1 mouse cellular context compared by ENCODE assay signal in genomic region chr5:123932927-123933326, GRCm38 (mm10).
A peak's percentile ranks its signal among the peaks of the same experiment; 100 is the strongest.
TF ChIP-seq lines count a peak whose summit lies in the region.

No protein-coding gene starts in this region.

TF ChIP-seq in MEL, 35 proteins besides CTCF, POLR2A, EP300 and RAD21:
- TF ChIP-seq MYC (IDR thresholded peaks at IDR 0.05; ENCODE audit: low read depth, low read length) (peak; percentile 88; the same call in 1 of the 2 replicates), UBTF (IDR thresholded peaks at IDR 0.05; ENCODE audit: borderline replicate concordance, insufficient read depth, low read depth, low read length) (no peak), ZC3H11A (IDR thresholded peaks at IDR 0.05; ENCODE audit: low read depth, low read length) (no peak), ZNF384 (IDR thresholded peaks at IDR 0.05; ENCODE audit: low read depth, low read length) (0 out of 2 replicates have a peak, but pooled peaks have one; percentile 12), CHD1 (IDR thresholded peaks at IDR 0.05; ENCODE audit: low read depth, low read length) (peak; percentile 12; the same call in 1 of the 2 replicates), E2F4 (IDR thresholded peaks at IDR 0.05; ENCODE audit: borderline replicate concordance, low read depth, low read length) (no peak), USF1 (IDR thresholded peaks at IDR 0.05; ENCODE audit: low read depth, low read length) (no peak), NELFE (IDR thresholded peaks at IDR 0.05; ENCODE audit: low read depth, low read length) (no peak), HCFC1 (IDR thresholded peaks at IDR 0.05; ENCODE audit: low read depth, low read length) (no peak), TBP (IDR thresholded peaks at IDR 0.05; ENCODE audit: low read depth, low read length) (no peak), MAZ (IDR thresholded peaks at IDR 0.05; ENCODE audit: low read depth, low read length) (no peak), ZKSCAN1 (IDR thresholded peaks at IDR 0.05; ENCODE audit: low read depth, low read length) (no peak), ZMIZ1 (IDR thresholded peaks at IDR 0.05; ENCODE audit: low read depth, low read length) (no peak), MEF2A (IDR thresholded peaks at IDR 0.05; ENCODE audit: extremely low read depth, insufficient replicate concordance, low read depth, low read length, poor library complexity, severe bottlenecking) (no peak)
